ENCODE assay signal across 8 mouse cellular contexts in genomic region chr2:90917999-90918698, GRCm38 (mm10). TPM values are rescaled to one million over a fixed set of nuclear protein-coding genes. Genes with fewer than 3 reads are reported as not detected.
DNase-seq lines count a peak whose midpoint lies in the region; ATAC-seq and TF ChIP-seq lines count a peak whose summit lies in the region.

No protein-coding gene starts in this region.

- peak; percentile 84 for ATAC-seq in intestine, postnatal 0 days
- peak; percentile 74 for ATAC-seq in liver, postnatal 0 days
- peak; percentile 74 for ATAC-seq in stomach, embryonic 15.5 days (ENCODE audit: insufficient read depth, low FRiP score, low read depth)

- 0 out of 2 replicates have a peak, but pooled peaks have one; percentile 18 for TF ChIP-seq POLR2A in thymus, adult 2 months (IDR thresholded peaks at IDR 0.05; ENCODE audit: control insufficient read depth, extremely low read depth, insufficient read depth, low read length, poor library complexity)
- TF ChIP-seq POLR2A in embryonic fibroblast, embryonic 13.5 days (IDR thresholded peaks at IDR 0.05; ENCODE audit: low read depth, low read length) = no peak; the same call in 1 of the 2 replicates

- H3K9me3 ChIP-seq in intestine, postnatal 0 days (ENCODE audit: control insufficient read depth) = no peaks in the 10 kb centered on the region
- H3K9me3 ChIP-seq in liver, postnatal 0 days (ENCODE audit: low read length) = no peaks in the 10 kb centered on the region
- no peaks in the 10 kb centered on the region for H3K9me3 ChIP-seq in stomach, embryonic 15.5 days

- DNase-seq in thymus, adult 2 months = no peak
- DNase-seq in thymus, postnatal 36 days = no peak
- DNase-seq in liver, postnatal 0 days = peak; percentile 69
- no peak for DNase-seq in spleen, postnatal 14 days (ENCODE audit: low spot score in 2 of 2)
- no peak for DNase-seq in T-cell, adult 2 months (ENCODE audit: low spot score)

- peak; percentile 41; the same call in 1 of the 2 replicates for TF ChIP-seq EP300 in liver, postnatal 0 days (IDR thresholded peaks at IDR 0.05; ENCODE audit: low read depth)

- H3K36me3 ChIP-seq in thymus, adult 2 months (ENCODE audit: control insufficient read depth, insufficient read depth, low read length) = no peaks in the 10 kb centered on the region
- H3K36me3 ChIP-seq in intestine, postnatal 0 days (ENCODE audit: control insufficient read depth, insufficient read depth) = peaks cover 9% of the 10 kb centered on the region; the same call in 1 of the 2 replicates
- H3K36me3 ChIP-seq in liver, postnatal 0 days (replicated peaks; ENCODE audit: insufficient read depth, low read length) = peaks cover 6% of the 10 kb centered on the region; the same call in 1 of the 2 replicates
- peaks cover 9% of the 10 kb centered on the region; the same call in 1 of the 2 replicates for H3K36me3 ChIP-seq in stomach, embryonic 15.5 days

- peak overlapping the region; percentile 82 for H3K4me2 ChIP-seq in intestine, postnatal 0 days (replicated peaks; ENCODE audit: low read depth)
- peak overlapping the region; percentile 98 for H3K4me2 ChIP-seq in liver, postnatal 0 days (ENCODE audit: low read depth, low read length)
- peak overlapping the region; percentile 83 for H3K4me2 ChIP-seq in stomach, embryonic 15.5 days

- peak overlapping the region; percentile 99 for H3K4me3 ChIP-seq in thymus, adult 2 months (ENCODE audit: control insufficient read depth, insufficient read depth, low read length)
- peak overlapping the region; percentile 83 for H3K4me3 ChIP-seq in embryonic fibroblast, embryonic 13.5 days (ENCODE audit: insufficient read depth, low read length)
- peak overlapping the region; percentile 73 for H3K4me3 ChIP-seq in intestine, postnatal 0 days (ENCODE audit: low read depth, low read length)
- peak overlapping the region; percentile 67 for H3K4me3 ChIP-seq in liver, postnatal 0 days (ENCODE audit: low read depth, low read length)
- H3K4me3 ChIP-seq in stomach, embryonic 15.5 days (replicated peaks) = peak overlapping the region; percentile 60

- H3K9ac ChIP-seq in intestine, postnatal 0 days (ENCODE audit: low read depth, low read length) = peak overlapping the region; percentile 98
- H3K9ac ChIP-seq in liver, postnatal 0 days (replicated peaks) = peak overlapping the region; percentile 98
- peak overlapping the region; percentile 89 for H3K9ac ChIP-seq in stomach, embryonic 15.5 days

- H3K27ac ChIP-seq in thymus, adult 2 months (ENCODE audit: control insufficient read depth, insufficient read depth, low read length) = peak overlapping the region; percentile 0; the same call in 1 of the 2 replicates
- peak overlapping the region; percentile 67 for H3K27ac ChIP-seq in embryonic fibroblast, embryonic 13.5 days (ENCODE audit: insufficient read depth, low read length)
- peak overlapping the region; percentile 99 for H3K27ac ChIP-seq in intestine, postnatal 0 days (ENCODE audit: low read depth, low read length)
- H3K27ac ChIP-seq in liver, postnatal 0 days (ENCODE audit: low read depth) = peak overlapping the region; percentile 99
- H3K27ac ChIP-seq in stomach, embryonic 15.5 days = peak overlapping the region; percentile 94

- TF ChIP-seq CTCF in thymus, adult 2 months (IDR thresholded peaks at IDR 0.05; ENCODE audit: borderline replicate concordance, control insufficient read depth, extremely low read depth, insufficient read depth, low read length, poor library complexity) = no peak
- no peak for TF ChIP-seq CTCF in embryonic fibroblast, embryonic 13.5 days (IDR thresholded peaks at IDR 0.05; ENCODE audit: borderline replicate concordance, insufficient read depth, low read length)
- TF ChIP-seq CTCF in intestine, postnatal 0 days (IDR thresholded peaks at IDR 0.05; ENCODE audit: low read depth) = no peak
- TF ChIP-seq CTCF in liver, postnatal 0 days (IDR thresholded peaks at IDR 0.05; ENCODE audit: low read depth) = no peak

- WGBS in thymus, adult 2 months = 15% methylated on average over 16 of the region's 16 CpGs
- WGBS in intestine, postnatal 0 days = 5% methylated on average over 16 of the region's 16 CpGs
- WGBS in liver, postnatal 0 days (ENCODE audit: insufficient replicate concordance) = 10% methylated on average over 15 of the region's 16 CpGs
- 13% methylated on average over 15 of the region's 16 CpGs for WGBS in stomach, embryonic 15.5 days

- H3K4me1 ChIP-seq in thymus, adult 2 months (replicated peaks; ENCODE audit: control insufficient read depth, insufficient read depth, low read length) = peaks cover 13% of the 10 kb centered on the region
- H3K4me1 ChIP-seq in embryonic fibroblast, embryonic 13.5 days (ENCODE audit: control insufficient read depth, insufficient read depth, low read length) = peaks cover 12% of the 10 kb centered on the region
- 0 out of 2 replicates have a peak, but pooled peaks cover 4% of the 10 kb centered on the region for H3K4me1 ChIP-seq in intestine, postnatal 0 days (replicated peaks; ENCODE audit: control insufficient read depth, insufficient read depth, low read length)
- peaks cover 13% of the 10 kb centered on the region for H3K4me1 ChIP-seq in liver, postnatal 0 days (ENCODE audit: insufficient read depth)
- peaks cover 10% of the 10 kb centered on the region for H3K4me1 ChIP-seq in stomach, embryonic 15.5 days

- no peaks in the 10 kb centered on the region for H3K27me3 ChIP-seq in thymus, adult 2 months (ENCODE audit: control insufficient read depth, insufficient read depth, low read length)
- H3K27me3 ChIP-seq in intestine, postnatal 0 days (replicated peaks; ENCODE audit: control insufficient read depth, insufficient read depth, low read length) = no peaks in the 10 kb centered on the region
- H3K27me3 ChIP-seq in liver, postnatal 0 days (ENCODE audit: insufficient read depth, low read length) = no peaks in the 10 kb centered on the region
- no peaks in the 10 kb centered on the region for H3K27me3 ChIP-seq in stomach, embryonic 15.5 days (replicated peaks)

RNA-seq across cellular contexts. Expression of gene Ndufs3, which starts 13.5 kb away (rescaled TPM):
- polyA plus RNA-seq in thymus, adult 2 months (2012; rRNA removed) = 133 and 163 TPM in 2 replicates
- polyA plus RNA-seq in embryonic fibroblast, embryonic 13.5 days (2011; ENCODE audit: insufficient read length, low read depth, missing spikeins) = 99.4 and 118 TPM in 2 replicates
- polyA plus RNA-seq in intestine, postnatal 0 days (2015; fragmentation: Nextera tagmentation; extraction: Ambion mirVana) = 263 and 280 TPM in 2 replicates
- polyA plus RNA-seq in liver, postnatal 0 days (2015; fragmentation: Nextera tagmentation; extraction: Ambion mirVana) = 196 and 199 TPM in 2 replicates
- polyA plus RNA-seq in stomach, embryonic 15.5 days (2015; fragmentation: Nextera tagmentation; extraction: Ambion mirVana) = 211 and 241 TPM in 2 replicates

RNA-seq across cellular contexts. Expression of gene Kbtbd4, which starts 13.6 kb away (rescaled TPM):
- polyA plus RNA-seq in thymus, adult 2 months (2012; rRNA removed) = 26.9 and 29.1 TPM in 2 replicates
- 18.2 and 21.9 TPM in 2 replicates for polyA plus RNA-seq in embryonic fibroblast, embryonic 13.5 days (2011; ENCODE audit: insufficient read length, low read depth, missing spikeins)
- 12.0 and 13.1 TPM in 2 replicates for polyA plus RNA-seq in intestine, postnatal 0 days (2015; fragmentation: Nextera tagmentation; extraction: Ambion mirVana)
- 8.7 and 9.8 TPM in 2 replicates for polyA plus RNA-seq in liver, postnatal 0 days (2015; fragmentation: Nextera tagmentation; extraction: Ambion mirVana)
- polyA plus RNA-seq in stomach, embryonic 15.5 days (2015; fragmentation: Nextera tagmentation; extraction: Ambion mirVana) = 27.4 and 29.3 TPM in 2 replicates

RNA-seq across cellular contexts. Expression of gene Celf1, which starts 22.0 kb away (rescaled TPM):
- polyA plus RNA-seq in thymus, adult 2 months (2012; rRNA removed) = 92.7 and 96.2 TPM in 2 replicates
- polyA plus RNA-seq in embryonic fibroblast, embryonic 13.5 days (2011; ENCODE audit: insufficient read length, low read depth, missing spikeins) = 80.6 and 90.6 TPM in 2 replicates
- polyA plus RNA-seq in intestine, postnatal 0 days (2015; fragmentation: Nextera tagmentation; extraction: Ambion mirVana) = 34.9 and 41.0 TPM in 2 replicates
- 26.0 and 29.4 TPM in 2 replicates for polyA plus RNA-seq in liver, postnatal 0 days (2015; fragmentation: Nextera tagmentation; extraction: Ambion mirVana)
- 77.6 and 83.4 TPM in 2 replicates for polyA plus RNA-seq in stomach, embryonic 15.5 days (2015; fragmentation: Nextera tagmentation; extraction: Ambion mirVana)

RNA-seq across cellular contexts. Expression of gene C1qtnf4, which starts 32.5 kb away (rescaled TPM):
- 2.5 and 4.9 TPM in 2 replicates for polyA plus RNA-seq in thymus, adult 2 months (2012; rRNA removed)
- polyA plus RNA-seq in embryonic fibroblast, embryonic 13.5 days (2011; ENCODE audit: insufficient read length, low read depth, missing spikeins) = 0.77 and 0.81 TPM in 2 replicates
- 6.5 and 7.6 TPM in 2 replicates for polyA plus RNA-seq in intestine, postnatal 0 days (2015; fragmentation: Nextera tagmentation; extraction: Ambion mirVana)
- polyA plus RNA-seq in liver, postnatal 0 days (2015; fragmentation: Nextera tagmentation; extraction: Ambion mirVana) = 2.9 and 3.1 TPM in 2 replicates
- polyA plus RNA-seq in stomach, embryonic 15.5 days (2015; fragmentation: Nextera tagmentation; extraction: Ambion mirVana) = 10.3 and 13.5 TPM in 2 replicates

Comparison
In these comparisons a context has a peak if more than half of its experiments do, and no peak if none do; other contexts are left out.
1. H3K27ac ChIP-seq: peak in every context shown above with its lines; median percentile 99 in intestine, postnatal 0 days; 99 in liver, postnatal 0 days; 94 in stomach, embryonic 15.5 days; 67 in embryonic fibroblast, embryonic 13.5 days; 0 in thymus, adult 2 months.